Mouse (Mus musculus) activated CD4-positive, CD25-positive, alpha-beta regulatory T cell (primary cell): ENCODE data around the gene 4933416C03Rik. TPM values are rescaled to one million over a fixed set of nuclear protein-coding genes. Genes with fewer than 3 reads are reported as not detected.

ENCODE experiments used
- polyA plus RNA-seq, 2 experiments: library from polyadenylated mRNA; unstranded; fragments of 100-300 nt; shearing (Covaris generic); gene quantifications; one replicate each; pipeline ENCODE4 v1.2.1; 2017

Gene 4933416C03Rik
- not detected for polyA plus RNA-seq

GRCm38 (mm10) chr10:116113867-116114474 is at the start of gene 4933416C03Rik:
Gene 4933416C03Rik, minus strand, starts transcription at chr10:116113917.

Other genes starting within 250 kb of the 4933416C03Rik start
- under 1 TPM in 1 of 2 experiments, not detected in 1; 0.17 TPM for gene Ptprr, start 95.7 kb downstream of the 4933416C03Rik start, polyA plus RNA-seq
- under 1 TPM in 1 of 2 experiments, not detected in 1; 0.34 TPM for gene Ptprb, start 161.6 kb upstream of the 4933416C03Rik start, polyA plus RNA-seq